Mouse (Mus musculus): Measurements from ENCODE around the gene Esrra.
"Not testable (repeated sequence)": the region's sequence is repeated elsewhere in the genome, so short reads cannot be mapped to it uniquely, and the experiment has no call there.

Gene Esrra

DNA sequence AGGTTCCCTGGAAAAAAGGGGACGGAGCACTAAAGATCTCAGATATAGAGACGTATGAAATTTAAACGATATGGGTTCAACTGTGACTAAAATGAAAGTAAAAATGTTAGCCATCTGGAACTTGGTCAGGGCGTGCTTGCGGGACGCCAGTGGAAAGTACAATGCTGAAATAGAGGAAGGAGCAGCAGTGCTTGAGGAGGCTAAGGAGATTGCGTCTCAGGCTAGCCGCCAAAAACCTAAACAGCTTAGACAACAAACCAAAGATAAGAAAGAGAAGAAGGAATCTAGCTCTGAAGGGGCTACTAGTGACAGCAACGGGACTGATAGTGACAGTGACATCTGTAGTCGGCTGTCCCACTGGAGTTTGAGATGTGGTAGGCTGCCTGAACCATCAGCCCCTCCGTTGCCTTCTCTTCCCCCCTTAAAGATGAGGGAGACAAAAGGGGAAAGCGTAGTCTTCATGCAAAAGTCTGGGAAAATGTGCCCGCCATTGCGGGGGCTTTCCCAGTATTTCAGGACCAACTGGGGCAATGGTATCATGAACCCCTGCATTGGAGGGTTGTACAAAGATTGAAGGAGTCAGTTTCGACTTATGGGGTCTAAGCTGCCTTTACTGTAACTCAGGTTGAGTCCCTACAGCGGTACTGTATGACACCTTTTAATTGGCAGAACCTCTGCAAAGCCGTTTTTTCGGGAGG is 25.9 kb downstream of the Esrra start:
- DNase-seq: not testable (repeated sequence)

DNA sequence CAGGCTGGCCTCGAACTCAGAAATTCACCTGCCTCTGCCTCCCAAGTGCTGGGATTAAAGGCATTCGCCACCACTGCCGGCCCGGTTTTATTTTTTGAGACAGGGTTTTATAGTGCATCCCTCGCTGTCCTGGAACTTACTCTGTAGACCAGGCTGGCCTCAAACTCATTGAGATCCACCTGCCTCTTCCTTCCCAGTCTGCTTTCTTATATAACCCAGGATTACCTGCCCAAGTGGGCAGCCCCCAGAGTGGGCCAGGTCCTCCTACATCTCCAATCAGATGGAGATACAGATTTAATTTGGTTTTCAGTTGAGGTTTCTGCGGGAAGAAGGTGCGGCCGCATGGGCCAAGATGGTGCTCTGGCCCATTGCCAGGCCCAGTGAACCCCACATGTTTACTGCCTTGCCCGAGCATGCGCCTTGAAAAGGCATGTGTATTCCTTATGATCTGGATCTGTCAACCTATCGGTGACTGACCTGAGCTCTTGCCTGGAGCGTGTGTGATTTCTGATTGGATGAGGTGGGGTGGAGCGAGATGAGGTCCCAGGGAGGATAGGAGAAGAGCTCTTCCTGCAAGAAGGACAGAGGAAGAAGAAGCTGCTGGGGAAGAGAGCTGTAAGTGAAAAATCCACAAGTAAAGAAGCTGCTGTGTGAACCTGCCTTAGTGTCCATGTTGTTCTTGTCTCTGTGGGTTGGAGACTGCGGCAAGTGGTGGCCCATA is 27.7 kb downstream of the Esrra start:
- DNase-seq: no peak

DNA sequence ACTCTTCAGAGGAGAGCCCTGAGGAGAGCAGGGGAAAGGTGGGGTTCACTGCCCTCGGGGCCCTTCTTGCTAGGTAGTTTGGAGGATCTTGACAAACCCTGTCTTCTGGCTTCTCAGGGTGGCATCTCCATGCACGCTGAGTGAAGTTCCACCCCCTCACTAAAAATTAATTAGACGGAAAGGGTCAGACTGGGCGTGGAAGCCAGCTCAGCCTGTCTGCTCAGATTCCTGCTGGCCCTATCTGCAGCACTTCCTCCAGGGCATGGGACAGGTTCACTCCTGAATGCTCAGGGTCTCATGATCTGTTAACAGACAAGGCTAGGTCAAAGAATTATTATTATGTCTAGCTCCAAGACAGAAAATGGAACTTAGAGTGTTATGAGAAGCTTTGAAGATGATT is 29.1 kb downstream of the Esrra start:
- no peak for DNase-seq

DNA sequence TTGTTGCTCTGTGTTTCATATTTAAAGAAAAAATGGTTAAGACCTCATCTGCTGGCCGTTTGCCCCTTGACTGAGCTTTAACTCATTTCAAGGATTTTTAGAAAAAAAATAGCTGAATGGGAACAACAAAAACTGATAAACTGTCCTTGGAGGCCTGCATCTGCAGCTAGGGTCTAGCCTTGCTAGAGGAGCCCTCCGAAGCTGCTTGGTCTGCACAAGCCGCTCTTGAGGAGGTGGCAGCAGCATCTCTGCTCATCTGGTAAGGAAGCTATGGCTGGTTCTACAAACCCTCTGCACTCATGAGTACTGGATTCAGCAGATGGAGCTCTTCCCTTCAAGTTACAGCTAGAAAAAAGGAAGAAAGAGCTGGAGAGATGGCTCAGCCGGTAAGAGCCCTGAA is 43.6 kb downstream of the Esrra start:
- DNase-seq: no peak

DNA sequence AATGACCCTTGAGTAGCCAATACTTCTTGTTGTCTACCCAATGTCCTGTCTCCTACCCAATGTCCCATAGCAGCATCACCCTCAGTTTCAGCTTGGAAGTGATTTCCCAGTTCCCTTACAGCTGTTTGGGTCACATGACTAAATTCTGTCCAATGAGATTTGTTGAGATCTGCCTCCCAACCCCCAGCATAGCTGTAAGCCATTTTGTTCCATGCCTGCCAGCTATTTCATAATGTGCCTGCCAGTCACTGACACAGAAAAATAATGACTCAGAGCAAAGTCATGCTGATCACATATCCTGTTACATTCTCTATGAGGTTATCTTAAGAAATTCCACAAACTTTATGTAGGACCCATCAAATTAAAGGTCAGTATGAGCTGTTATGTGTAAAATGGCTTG is 44.8 kb downstream of the Esrra start:
- DNase-seq: no peak

DNA sequence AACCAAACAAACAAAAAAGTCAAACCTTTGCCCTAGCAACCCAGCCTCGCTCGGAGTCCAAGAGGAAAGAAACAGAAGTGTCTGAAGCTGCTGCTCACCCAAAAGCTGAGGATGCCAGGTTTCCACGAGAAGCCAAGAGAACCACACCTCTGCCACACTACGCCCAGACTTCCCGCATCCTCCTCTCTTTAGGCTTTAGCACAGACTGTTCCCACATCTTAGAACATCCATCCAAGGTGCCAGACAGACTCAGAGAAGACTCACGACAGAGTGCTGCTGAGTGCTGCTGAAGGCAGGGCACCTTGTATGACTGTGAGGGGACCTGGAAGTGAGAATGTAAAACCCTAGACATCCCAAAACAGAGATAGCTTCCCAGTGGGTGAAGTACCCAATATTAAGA is 45.8 kb downstream of the Esrra start:
- no peak for DNase-seq

DNA sequence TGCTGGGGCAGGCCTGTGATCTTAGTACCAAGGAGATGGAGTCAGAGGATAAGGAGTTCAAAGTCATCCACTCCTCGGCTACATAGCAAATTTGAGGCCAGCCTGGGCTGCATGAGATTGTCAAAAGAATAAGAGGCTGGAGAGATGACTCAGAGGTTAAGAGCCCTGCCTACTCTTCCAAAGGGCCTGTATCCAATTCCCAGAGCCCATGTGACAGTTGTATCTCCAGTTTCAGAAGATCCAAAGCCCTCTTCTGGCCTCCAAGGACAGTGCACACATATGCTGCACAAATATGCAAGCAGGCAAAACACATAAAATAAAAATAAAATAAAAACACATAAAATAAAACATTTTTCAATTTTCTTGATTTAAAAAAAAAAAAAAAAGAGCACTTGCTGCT is 47.4 kb downstream of the Esrra start:
- no peak for DNase-seq

DNA sequence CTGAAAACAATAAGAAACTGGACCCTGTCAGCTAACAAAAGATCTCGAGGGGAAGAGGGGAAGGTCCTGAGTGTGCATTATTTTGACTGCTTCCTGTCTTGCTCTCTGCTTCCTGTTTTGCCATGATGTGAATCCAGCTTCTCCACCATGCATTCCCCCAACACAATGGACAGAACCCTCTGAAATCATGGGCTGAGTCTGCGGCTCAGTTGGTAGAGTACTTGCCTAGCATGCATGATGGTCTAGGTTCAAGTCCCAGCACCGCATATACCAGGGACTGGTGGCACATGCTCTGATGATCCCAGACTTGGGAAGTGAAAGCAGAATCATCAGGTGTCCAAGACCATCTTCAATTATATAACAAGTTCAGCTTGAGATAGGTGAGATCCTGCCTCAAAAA is 48.9 kb downstream of the Esrra start:
- no peak for DNase-seq

DNA sequence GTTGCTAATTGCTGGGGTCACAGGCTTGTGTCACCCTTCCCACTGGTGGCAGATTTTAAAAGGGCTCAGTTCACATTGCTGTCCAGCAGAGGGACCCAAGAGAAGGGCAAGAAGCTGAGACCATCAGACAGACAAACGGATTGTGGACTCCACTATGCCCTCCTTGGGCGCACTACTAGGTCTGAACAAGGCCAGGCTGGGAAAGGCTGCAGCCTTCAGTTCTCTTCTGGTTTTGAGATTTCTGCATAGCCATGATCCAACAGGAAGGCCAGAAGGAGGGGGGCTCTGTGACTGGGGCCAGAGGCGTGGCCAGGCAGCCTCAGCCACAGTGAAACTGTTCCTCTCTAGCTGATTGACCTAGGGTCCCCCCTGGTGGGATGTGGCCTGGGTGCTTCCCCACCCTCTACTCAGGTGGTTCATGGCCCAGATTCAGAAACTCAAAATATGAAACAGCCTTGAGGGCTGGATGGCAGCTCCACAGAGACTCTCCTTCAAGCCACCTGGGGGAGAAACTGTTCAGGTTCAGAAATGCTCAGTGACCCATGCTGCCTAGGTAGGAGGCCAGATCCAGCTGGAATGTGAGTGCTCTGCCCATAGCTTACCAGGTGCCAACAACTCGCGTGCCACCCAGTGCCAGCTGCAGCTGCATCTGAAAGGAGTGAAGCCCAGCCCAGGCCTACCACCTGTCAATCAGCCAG is 49.9 kb downstream of the Esrra start:
- no peak for DNase-seq

DNA sequence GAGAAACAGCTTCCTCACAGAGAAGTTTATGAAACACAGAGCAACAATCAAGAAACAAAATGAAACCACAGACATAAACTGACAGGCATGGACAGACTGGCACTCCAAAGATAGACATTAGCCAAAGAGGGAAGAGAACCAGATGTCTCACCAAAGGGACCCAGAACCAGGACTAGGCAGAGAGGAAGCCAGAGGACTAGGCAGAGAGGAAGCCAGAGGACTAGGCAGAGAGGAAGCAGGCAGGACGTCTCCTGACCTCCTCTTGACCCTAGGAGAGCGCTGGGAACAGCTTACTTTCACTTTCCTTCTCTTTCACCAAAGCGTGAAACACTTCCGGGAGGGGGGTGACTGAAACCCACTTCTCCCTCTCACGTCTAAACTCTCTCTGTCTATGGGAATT is 52.3 kb downstream of the Esrra start:
- DNase-seq: no peak

DNA sequence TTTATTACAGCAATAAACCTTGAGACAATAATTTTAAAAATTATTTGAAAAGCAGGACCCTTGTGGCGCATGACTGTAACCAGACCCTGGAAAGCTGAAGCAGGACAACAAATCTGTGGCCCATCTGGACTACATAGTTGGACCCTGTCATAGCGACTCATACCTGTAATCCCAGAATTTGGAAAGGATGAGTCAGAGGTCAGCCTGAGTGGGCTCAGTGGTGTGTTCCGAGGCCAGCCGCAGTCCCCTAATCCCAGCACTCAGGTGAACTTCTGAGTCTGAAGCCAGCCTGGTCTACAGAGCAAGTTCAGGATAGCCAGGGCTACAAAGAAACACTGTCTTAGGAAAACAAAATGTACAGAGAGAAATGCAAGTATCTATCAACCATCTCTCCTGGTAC is 60.2 kb downstream of the Esrra start:
- DNase-seq: no peak

All from cerebellum, postnatal 36 days (tissue).